Mouse (Mus musculus) kidney, adult 8-10 months (tissue): ENCODE data around the gene Prss16.

Experiments
- DNase-seq, 2 experiments: peaks; one replicate each; pipeline ENCODE4 v3.0.0; 2022

Prss16 gene

DNA sequence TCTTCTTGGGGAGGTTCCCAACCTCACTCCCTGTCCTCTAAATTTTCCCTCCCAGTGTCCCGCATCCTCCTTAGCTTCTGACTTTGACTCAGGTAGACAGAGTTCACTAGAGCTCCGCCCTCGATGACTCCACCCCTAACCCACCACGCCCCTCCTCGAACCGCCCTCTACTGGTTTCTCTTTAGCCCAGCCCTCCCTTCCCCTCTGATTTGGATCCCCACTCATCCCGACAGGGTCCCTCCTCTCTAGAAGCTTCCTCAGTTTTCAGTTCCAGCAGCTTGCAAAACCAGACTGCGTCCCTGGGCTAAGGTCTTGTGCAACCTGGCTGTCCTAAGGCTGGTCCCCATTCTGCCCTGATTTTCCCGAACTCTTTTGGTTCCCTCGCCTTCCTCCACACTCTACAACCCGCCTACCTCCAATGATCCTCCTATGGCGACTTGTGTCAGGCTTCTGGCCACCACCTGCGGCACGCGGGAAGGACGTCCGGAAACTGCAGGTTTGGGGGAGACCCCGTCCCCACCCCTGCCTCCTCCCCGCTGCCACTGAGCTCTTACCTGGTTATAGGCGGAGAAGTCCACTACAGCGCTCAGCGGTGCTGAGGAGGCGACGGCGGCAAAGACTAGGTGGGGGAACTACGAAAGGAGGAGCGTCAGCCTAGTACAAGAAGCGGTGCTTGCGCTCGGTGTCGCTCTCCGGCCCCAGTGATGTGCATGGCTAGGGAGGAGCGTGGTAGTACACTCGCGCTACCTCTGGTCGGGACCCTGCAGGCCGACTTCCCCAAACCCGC is 3.0 kb downstream of the Prss16 start:
- peak in 1 of 2 experiments; percentile 28 for DNase-seq

DNA sequence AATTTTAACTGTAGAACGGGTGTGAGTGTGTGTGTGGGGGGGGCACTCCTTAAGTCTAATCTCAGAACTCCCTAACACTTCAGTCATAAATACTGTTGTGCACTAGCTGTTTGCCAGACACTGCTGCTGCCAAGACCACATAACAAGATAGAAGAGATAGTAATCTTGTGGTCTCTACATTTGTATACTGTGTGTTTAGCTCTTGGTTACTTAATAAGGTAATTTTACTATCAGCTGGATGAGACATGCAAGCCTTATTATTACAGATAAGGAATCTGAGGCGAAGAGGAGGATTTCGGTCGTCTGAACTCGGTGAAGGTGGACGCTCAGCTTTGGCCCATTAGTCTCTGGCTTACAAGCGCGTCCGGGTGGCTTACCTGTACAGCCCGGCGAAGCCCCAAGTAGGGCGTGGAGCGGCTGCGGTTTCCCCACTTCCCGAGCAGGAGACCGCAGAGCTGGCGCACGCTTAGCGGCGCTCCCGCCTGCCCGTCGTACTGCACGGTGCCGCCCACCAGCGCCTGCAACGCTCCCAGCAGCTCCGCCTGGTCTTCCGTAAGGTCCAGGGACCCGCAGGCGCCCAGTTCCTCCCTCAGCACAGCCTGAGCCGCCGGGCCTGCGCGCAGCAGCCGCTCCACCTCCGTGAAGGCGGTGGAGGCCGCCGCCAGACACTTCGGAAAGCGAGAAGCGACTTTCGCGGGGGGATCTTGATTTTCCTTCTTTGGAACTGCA is 3.8 kb downstream of the Prss16 start:
- DNase-seq, result no peak

DNA sequence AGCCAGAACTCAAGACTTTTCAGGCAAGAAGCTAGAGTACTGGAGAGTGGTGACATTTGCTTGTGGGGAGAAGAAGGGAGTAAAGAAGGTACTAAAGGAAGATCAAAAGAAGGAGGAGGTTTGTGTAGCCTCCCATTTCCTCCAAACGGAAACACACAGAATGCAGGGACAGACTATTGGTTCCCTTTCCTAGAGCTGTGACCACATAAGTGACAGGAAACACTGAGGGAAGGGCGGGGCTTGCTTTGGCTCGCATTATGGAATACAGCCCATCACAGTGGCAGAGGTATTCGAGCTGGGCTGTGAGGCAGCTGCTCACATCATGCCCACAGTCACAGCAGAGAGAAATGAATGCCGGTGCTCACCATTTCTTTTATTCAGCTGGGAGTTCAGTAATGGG is 7.7 kb downstream of the Prss16 start:
- DNase-seq, result no peak

DNA sequence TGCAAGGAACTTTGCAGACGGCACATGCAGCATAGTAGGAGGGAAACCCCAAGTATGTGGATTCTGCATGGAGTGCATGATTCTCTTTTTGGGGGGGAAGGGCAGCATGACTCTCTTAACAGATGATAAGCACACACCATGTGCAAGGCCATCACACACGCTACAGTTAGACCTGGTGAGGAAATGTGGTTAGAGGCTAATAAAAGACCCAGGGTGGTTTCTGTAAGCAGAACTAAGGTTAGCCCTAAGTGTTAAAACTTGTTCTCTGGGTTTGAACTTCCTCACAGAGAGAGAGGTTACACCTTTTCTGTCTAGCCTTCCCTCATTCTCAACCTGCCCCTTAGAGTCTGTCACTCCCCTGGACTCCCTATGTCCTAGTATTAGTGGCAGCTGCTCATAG is 8.2 kb downstream of the Prss16 start:
- no peak for DNase-seq

DNA sequence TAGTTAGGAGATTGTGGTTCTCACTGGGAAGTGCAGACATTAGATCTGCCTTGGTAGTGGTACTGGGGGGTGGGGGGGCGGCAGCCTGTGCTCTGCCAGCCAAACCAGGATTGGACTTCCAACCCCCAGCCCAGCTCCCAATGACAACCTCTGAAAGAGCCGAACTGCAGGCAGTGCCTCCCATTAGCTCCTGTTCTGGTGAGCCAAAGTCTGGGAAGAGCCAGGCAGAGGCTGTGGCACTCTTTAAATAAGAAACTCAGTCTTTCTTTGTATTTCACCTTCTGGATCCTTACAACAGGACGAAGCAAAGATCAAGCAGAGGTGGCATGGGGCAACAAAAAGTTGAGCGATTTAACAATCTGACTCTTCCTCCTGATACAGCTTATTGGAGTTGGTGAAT is 10.4 kb downstream of the Prss16 start:
- no peak for DNase-seq

DNA sequence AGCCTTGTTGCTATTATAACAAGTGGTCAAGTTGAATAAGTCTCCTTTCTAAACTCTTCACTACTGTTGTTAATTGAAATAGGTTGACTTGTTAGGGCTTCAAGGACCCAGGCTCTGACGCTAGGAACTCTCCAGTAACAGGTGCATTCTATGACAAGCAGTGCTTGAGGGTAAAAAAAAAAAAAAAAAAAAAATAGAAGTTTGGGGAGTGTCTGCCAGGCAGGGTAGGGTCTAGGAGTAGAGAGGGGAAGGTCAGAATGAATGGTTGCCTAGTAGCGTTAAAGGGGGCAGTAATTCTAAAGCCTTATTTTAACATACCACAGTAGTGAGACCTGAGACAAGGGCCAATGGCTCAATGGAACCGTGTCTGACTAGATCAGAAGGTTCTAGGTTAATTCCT is 11.1 kb downstream of the Prss16 start:
- no peak for DNase-seq

DNA sequence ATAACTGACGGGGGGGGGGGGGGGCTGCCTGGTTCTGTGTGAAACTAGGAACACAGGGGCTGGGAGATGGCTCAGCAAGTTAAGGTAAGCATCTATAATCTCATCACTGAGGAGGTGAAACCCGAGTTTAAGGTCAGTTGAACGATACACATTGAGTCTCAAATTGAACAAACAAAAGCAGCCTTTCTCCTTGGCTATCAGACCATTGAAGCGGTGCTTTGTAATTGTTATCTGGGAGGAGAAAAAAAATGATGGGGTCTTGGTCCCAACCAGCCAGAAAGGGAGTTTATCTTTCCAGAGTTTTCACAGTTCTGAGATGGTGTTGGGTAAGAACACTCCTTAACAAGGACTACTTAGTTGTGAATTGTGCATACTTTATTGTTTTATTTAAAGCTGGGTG is 11.7 kb downstream of the Prss16 start:
- DNase-seq, result no peak

DNA sequence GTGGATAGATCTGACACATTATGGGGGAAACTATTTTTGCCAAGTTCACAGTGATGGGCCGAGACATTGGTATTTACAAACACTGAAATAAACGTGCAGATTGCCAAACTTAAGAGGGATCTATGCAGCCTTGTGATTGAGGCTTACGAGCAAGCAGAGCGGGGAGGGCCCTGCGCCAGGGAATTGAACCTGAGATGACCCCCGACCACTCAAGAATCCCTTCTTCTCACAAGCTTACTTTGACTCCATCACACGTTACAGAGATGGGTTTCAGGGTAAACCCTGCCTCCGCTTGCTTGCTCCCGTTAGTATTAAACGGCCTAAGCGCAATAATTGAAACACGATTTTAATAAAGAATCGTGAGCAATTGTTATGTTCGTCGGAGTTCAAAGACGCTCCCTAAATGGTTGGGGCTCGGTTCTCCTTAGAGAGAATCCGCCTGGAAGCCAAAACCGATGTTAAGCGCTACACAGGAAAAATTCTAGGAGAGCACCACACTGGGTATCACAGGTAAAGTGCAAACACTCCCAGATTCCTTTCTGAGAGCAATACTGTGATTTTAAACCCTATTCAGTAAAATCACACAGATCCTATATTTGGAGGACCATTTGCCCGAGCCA is 12.2 kb downstream of the Prss16 start:
- no peak for DNase-seq

DNA sequence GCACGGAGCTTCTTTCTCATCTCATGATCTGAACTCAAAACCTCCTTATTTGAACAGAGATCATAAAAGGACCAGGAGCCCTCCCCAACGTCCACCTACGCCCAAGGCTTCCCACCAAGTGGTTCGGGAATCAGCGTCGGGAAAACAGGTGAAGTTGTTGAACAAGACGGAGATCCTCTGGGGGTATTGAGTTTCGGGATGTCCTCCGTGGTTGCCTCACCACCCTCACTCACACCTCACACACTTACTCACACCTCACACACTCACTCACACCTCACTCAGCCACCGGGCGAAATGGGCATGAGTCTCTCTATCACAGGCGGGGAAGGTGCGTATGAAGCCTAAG is 12.7 kb downstream of the Prss16 start:
- no peak for DNase-seq

DNA sequence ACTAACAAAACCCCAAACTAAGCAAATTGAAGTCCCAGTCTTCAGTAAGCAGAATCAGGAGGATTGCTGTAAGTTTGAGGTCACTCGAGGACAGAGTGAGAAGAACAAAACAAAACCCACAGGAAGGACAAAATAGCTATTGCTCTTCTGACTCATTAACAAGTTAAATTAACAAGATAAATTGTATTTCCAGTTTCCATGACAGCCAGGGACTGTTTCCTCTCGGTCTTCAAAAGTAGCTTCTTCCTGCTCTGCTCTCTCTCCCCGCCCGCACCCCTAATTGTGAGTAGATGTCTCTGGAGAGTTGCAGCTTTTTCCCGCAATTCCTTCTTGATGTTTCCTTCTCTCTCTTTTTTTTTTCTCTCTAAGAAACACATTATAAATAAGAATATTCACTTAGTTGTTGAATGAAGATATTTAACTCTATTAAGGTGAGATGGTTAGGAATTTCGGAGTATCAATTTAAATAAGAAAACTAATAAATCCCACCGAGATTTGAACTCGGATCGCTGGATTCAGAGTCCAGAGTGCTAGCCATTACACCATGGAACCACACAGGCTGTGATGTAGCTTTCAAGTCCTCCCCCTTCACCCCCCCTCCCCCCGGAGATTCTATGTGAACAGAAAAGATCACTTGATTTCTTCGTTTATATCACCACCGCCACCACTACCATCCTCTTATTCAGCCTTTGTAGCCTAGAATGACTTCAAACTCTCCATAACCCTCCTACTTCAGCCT is 13.3 kb downstream of the Prss16 start:
- DNase-seq, result no peak

DNA sequence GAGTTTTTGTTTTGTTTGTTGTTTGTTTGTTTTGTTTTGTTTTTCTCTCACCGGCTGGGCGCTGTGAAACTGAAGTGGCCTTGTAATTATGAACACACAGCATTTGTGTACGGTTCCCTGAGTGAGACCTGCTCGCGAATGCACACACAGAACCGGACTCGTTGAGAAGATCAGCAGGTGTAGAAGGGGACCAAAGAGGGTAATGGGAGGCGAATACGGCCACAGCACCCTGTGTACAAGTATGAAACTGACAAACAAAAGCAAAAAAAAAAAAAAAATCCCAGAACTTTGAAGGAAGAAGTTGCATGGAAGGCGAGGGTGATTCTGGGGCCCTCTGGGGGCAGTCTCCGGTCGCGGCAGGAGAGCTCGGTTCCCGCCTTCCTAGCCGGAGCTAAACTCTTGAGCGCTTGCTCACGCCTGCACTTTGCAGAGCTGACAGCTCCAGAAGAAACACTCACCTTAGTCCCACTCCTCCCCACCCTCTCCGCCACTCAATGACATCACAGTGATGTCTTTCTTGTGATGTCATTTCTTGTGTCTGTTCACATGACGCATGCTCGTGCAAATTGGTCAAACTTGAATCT is 14.1 kb downstream of the Prss16 start:
- no peak for DNase-seq

DNA sequence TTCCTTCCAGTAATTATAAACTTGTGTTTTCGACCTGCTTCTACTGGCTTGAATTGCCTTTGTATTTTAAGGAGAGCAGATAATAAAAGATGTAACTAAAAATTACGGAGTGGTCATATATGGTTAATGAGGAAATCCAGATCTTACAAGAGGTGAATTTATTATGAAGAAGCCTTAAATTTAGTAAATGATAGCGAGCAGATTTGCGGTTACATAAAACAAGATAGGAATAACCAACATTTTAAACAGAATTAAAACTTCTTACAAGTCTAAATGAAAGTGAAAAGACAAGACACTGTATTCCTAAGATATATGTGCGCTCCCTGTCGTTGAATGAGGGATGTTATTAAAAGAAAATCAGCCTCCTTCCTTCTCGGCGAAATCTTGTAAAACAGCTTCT is 14.6 kb downstream of the Prss16 start:
- DNase-seq, result no peak

DNA sequence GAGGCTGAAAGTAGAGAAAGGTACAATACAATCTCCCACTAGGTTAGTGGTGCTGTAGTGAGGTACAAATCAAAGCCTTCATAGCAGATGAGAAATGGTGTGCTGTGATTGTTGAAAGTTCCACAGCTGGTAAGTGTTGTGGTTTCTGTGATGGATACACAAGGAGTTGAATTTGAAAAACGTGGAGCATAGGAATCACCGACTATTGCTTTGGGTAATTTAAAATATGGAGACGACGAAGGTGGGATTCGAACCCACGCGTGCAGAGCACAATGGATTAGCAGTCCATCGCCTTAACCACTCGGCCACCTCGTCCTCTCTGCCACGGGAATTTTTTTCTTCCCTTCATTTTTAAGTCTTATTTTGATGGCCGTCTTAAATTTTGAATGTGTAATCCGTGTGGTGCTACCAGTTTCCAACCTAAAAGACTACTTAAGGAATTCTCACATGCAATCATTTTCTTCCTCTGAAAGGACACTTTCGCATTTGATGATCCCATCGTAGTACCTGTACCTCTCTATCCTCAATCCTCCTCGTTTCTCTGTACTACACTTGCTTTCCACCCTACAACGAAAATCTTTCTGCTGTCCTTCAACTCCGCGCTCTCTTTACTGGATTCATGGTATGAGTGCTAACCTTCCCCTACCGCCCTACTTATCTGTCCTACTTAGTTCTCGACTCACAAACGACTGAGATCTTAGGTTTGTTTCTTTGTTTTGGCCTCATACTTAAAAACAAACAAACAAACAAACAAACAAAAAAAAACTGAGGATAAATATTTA is 15.4 kb downstream of the Prss16 start:
- no peak for DNase-seq

DNA sequence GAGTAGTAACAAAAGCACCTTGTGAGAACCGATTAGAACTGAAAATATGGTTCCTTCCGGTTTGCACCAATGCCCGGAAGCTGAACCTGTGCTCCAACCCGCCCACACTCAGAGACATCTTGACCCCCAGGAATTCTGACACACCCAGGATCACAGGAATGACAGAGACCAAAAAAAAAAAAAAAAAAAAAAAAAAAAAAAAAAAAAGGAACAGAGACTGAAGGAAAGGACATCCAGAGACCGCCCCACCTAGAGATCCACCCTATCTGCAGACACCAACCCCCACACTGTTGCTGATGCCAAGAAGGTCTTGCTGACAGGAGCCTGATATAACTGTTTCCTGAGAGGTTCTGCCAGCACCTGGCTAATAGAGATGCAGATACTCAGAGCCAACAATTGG is 17.0 kb downstream of the Prss16 start:
- no peak for DNase-seq

DNA sequence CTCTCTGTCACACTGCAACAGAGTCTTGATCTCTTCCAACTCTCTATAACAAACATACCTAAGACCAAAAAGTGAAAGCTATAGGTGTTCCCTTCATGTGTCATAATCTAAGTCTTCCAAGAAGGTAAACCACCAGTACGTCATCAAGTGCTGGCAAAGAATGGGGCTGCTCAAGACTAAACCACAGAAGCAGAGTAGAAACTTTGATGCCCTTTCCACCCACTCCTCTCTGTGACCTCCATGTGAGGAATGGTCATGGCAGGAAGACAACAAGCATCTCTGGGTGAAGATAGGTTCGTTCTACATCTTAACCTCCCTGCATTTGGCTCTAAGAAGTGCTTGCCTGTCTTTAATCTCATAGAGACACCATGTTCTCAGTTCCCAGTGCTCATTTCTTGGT is 25.1 kb downstream of the Prss16 start:
- DNase-seq, result no peak

DNA sequence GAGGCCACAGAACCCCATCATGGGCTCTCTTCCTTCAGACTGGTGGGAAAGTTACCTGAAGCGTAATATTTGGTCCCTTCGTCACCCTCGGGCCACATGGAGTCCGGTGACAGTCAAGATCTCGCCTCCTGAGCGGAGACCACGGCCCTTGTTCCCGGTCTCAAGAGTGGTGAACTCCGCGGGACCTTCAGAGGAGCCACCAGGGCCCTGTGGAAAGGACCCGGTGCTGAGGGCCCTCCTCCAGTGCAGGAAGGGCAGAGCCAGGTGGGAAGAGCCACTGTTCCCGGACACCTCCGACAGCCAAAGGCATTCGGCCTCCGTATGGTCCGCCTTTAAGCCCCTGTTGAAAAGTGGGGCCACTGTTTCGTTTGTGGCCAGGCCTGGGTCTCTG is 27.7 kb downstream of the Prss16 start:
- DNase-seq, result no peak

DNA sequence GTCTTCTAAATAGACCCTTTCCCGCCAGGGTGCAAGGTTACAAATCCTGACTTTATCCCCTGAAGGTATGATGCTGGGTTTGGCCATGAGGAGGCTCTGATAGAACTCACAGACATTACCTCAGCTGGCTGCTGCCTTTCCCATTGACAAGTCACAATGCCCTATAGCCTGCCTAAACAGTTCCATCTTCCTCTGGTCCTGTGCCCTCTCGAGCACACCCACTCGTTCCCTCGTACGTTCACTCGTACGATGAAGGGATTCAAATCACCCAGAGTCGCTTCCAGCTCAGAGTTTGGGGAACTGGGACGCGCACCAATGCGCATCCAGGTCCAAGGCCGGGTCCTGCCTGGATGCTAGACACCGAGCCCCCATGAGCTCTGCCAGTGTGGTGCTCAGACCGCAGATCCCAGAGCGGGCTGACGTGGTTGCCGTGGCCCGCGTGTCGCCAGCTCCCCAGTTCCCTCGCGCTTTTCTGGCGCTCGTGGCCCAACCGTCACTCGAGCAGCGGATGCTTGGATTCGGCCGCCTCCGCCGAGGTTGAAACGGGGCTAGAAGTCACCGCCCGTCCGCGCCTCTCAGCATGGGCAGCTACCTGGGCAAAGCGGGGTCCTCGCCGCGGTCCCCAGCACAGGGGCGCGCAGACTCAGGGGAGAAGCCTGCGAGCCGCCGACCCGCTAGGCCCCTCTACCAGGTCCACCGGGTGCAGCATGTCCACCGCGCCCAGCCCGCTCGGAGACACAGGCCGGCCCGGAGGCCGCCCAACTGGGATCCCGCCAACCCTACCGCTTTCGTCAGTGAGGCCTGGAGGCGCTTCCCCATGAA is 28.4 kb downstream of the Prss16 start, which contains the start of gene Pom121l2:
Gene Pom121l2 (plus strand): TSS at position 214 of the 822 bp plus-strand sequence.
- no peak for DNase-seq

DNA sequence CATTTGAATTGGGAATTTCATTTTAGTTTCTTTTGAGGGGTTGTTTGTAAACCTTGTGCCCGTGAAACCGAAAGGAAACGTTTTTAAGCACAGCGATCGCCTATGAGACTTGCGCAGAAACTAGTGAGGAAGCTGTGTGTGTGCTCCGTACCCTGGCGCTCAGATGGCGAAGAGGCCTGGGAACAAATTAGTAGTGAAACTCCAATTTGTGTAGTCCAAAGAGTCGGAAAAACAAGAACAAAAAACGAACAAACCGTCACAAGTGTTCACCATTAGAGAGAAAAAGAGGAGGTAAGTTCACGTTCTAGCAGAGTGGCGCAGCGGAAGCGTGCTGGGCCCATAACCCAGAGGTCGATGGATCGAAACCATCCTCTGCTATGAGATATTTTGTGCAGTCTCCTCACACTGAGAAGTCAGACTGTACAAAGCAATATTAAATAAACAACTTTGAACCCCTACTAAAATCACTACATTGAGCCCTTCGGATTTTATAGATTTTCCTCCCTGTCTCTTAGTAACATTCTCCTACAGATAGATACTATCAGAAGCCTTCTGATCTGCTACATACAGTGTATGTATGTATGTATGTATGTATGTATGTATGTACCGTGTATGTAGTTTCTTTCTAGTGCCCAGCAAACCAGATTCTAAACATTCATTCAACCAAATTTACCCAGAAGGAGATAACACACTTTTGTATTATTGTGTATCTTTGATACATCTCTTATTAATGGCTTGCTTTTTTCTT is 34.6 kb downstream of the Prss16 start:
- DNase-seq, result peak; percentile 57 to 79

DNA sequence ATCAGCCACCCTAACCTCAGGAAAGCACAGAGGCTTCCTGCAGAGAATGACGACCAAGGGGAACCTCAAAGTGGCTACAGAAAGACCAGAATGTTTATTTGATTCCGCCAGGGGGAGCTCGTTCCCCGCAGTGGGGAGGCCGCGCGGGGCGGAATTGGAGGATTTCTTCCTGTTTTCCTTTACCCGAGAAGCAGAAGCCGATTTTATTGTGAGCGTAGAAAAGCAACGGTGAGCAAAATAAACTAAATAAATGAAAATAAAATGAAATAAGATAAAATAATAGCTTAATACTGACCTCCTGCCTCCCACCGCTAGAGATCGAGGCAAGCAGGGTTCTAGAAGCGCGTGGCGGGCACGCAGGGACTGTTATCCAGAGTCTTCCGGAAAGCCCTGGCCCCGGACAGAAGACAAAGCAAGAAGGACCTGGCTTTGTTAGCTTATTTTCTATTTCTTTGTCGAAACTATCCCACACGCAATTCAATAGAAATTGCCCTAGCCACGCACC is 35.3 kb downstream of the Prss16 start:
- peak; percentile 85 to 90 for DNase-seq

DNA sequence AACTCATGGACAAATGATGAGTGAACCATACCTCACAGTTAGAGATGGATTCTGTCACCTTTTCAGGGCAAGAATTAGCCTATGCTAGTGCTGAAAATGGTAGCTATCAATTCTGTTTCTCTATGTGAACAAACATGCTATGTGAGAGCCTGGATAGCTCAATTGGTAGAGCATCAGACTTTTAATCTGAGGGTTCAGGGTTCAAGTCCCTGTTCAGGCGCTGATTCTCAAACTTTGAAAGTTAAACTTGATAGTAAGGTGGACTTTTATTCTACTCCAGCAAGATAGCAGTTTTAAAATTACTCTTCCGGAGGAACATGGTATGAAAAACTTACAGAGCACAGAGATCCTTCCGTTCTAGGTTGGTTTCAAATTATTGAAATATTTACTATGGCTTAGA is 37.9 kb downstream of the Prss16 start:
- no peak for DNase-seq
